Comparison of ENCODE assay signal across 8 mouse cellular contexts in genomic region chr1:144003904-144004740, GRCm38 (mm10). TPM values are rescaled to one million over a fixed set of nuclear protein-coding genes. Genes with fewer than 3 reads are reported as not detected.
DNase-seq lines count a peak whose midpoint lies in the region; ATAC-seq and TF ChIP-seq lines count a peak whose summit lies in the region.

Gene Rgs2, minus strand, starts transcription at chr1:144004161.

- TF ChIP-seq POLR2A in cortical plate, adult 2 months (IDR thresholded peaks at IDR 0.05; ENCODE audit: extremely low read depth, insufficient read depth, low read length), result peak; percentile 98

- peak; percentile 87 for ATAC-seq in activated CD4-positive, CD25-positive, alpha-beta regulatory T cell, adult 4 months
- ATAC-seq in inflammation-experienced regulatory T-cells, adult 6 months, result peak; percentile 84
- ATAC-seq in megakaryocyte-erythroid progenitor cell, adult 5-6 weeks (replicated peaks; ENCODE audit: low FRiP score, low TSS enrichment, poor library complexity, severe bottlenecking), result peak; percentile 94

- TF ChIP-seq CTCF in cortical plate, adult 2 months (IDR thresholded peaks at IDR 0.05; ENCODE audit: extremely low read depth, insufficient read depth, low read length), result no peak

- H3K27ac ChIP-seq in cortical plate, adult 2 months (ENCODE audit: insufficient read depth, low read length), result peak within 1 kb of the TSS; percentile 73

- intact Hi-C loops in left cerebral cortex, postnatal 10 days (cut with DNase I), result no loop called here

- DNase-seq in gastrocnemius, postnatal 10 days, result peak; percentile 96
- peak; percentile 96 for DNase-seq in left cerebral cortex, postnatal 10 days (ENCODE audit: extremely low spot score in 1 of 2, low spot score in 2 of 2)
- peak; percentile 97 for DNase-seq in right cerebral cortex, postnatal 25 days
- DNase-seq in urinary bladder, postnatal 4 days (ENCODE audit: low spot score in 2 of 2), result peak; percentile 94 to 97

- H3K4me3 ChIP-seq in cortical plate, adult 2 months (ENCODE audit: insufficient read depth, low read length), result peak within 1 kb of the TSS; percentile 90

- no peaks in the 10 kb centered on the region; the same call in 1 of the 2 replicates for H3K4me1 ChIP-seq in cortical plate, adult 2 months (ENCODE audit: control insufficient read depth, insufficient read depth, low read length)

RNA-seq across cellular contexts. Expression of gene Rgs2, which starts in this region (rescaled TPM):
- polyA plus RNA-seq in activated CD4-positive, CD25-positive, alpha-beta regulatory T cell, adult 4 months (2017; shearing (Covaris generic)), result 10 to 100 TPM; 22.0 to 23.6 TPM
- 34.5 and 39.3 TPM in 2 replicates for polyA plus RNA-seq in cortical plate, adult 2 months (2012; rRNA removed)
- total RNA-seq in gastrocnemius, postnatal 10 days (2021), result 10 to 100 TPM; 14.1 to 15.7 TPM
- polyA plus RNA-seq in inflammation-experienced regulatory T-cells, adult 6 months (2017; shearing (Covaris generic)), result 10 to 100 TPM; 22.9 to 54.9 (median 28.7) TPM
- 10 to 100 TPM; 59.3 to 60.5 TPM for total RNA-seq in left cerebral cortex, postnatal 10 days (2021)
- 9.0 and 12.7 TPM in 2 replicates for total RNA-seq in megakaryocyte-erythroid progenitor cell, adult 5-6 weeks (2014; fragmentation: Nextera tagmentation)
- total RNA-seq in megakaryocyte-erythroid progenitor cell, adult 5-6 weeks (2017), result 32.5 and 55.4 TPM in 2 replicates

Comparison
In these comparisons a context has a peak if more than half of its experiments do, and no peak if none do; other contexts are left out.
1. Peak in every context shown above with its lines: DNase-seq, ATAC-seq, H3K4me3 ChIP-seq and H3K27ac ChIP-seq.